Mouse (Mus musculus): ENCODE measurements around the gene Rbm47.

DNA sequence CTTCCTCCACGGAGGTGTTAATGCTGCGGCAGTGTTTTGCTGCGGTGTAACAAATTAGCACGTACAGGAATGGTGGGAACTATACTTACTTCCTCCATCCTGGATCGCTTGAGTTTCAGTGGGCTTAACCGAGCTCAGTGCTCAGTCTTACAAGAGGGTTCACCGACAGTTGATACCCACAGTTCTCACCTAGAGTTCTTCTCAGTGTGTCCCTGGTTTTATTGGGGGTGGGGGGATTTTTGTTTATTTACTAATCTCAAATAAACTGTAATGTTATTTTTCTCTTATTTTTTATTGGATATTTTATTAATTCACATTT lies 18.2 kb upstream of the Rbm47 start:
- TF ChIP-seq CTCF (IDR thresholded peaks at IDR 0.05; ENCODE audit: borderline replicate concordance, insufficient read depth, low read length) (no peak), POLR2A (IDR thresholded peaks at IDR 0.05; ENCODE audit: low read depth, low read length) (no peak)

Measured in embryonic fibroblast, embryonic 13.5 days (primary cell).